Mouse (Mus musculus) neural tube, embryonic 13.5 days (tissue): ENCODE data around the gene Gzmg. TPM values are rescaled to one million over a fixed set of nuclear protein-coding genes. Genes with fewer than 3 reads are reported as not detected.
"Not testable (repeated sequence)": the region's sequence is repeated elsewhere in the genome, so short reads cannot be mapped to it uniquely, and the experiment has no call there.

Source experiments
- ATAC-seq: fragments of 200-750 bp; cut with Nextera tagmentation; 2 replicates; pipeline ENCODE4 v1.8.0; 2017; ENCODE audit warnings: low read depth, mild to moderate bottlenecking, moderate TSS enrichment, moderate library complexity
- H3K27ac ChIP-seq: fragments of 300-500 bp; sonication (generic); replicated peaks from 2 replicates; pipeline ENCODE4 v1.5.1; 2015; ENCODE audit warnings: moderate library complexity, mild to moderate bottlenecking, inconsistent platforms
- H3K27me3 ChIP-seq: fragments of 300-500 bp; sonication (generic); 2 replicates; pipeline ENCODE4 v1.6.1; 2015; ENCODE audit warnings: mild to moderate bottlenecking, inconsistent platforms
- H3K36me3 ChIP-seq: fragments of 300-500 bp; sonication (generic); 2 replicates; pipeline ENCODE4 v1.6.1; 2015; ENCODE audit warnings: mild to moderate bottlenecking, inconsistent platforms
- H3K4me1 ChIP-seq: fragments of 300-500 bp; sonication (generic); replicated peaks from 2 replicates; pipeline ENCODE4 v1.6.1; 2015; ENCODE audit warnings: inconsistent platforms
- H3K4me2 ChIP-seq: fragments of 300-500 bp; sonication (generic); 2 replicates; pipeline ENCODE4 v1.6.1; 2015; ENCODE audit warnings: inconsistent platforms, mild to moderate bottlenecking, moderate library complexity
- H3K4me3 ChIP-seq: fragments of 300-500 bp; sonication (generic); 2 replicates; pipeline ENCODE4 v1.5.1; 2015; ENCODE audit warnings: mild to moderate bottlenecking, inconsistent platforms
- H3K9ac ChIP-seq: fragments of 300-500 bp; sonication (generic); 2 replicates; pipeline ENCODE4 v1.6.1; 2015; ENCODE audit warnings: moderate library complexity, mild to moderate bottlenecking, inconsistent platforms
- H3K9me3 ChIP-seq: fragments of 300-500 bp; sonication (generic); 2 replicates; pipeline ENCODE4 v1.6.1; 2016; ENCODE audit warnings: inconsistent platforms
- WGBS: fragments of 180-500 bp; shearing (Covaris S2); methylation state at CpG from one replicate; pipeline ENCODE4 v1.1.7; 2015; 5-methylcytosine and 5-hydroxymethylcytosine counted together
- polyA plus RNA-seq: library from polyadenylated mRNA; unstranded; fragments of >200 nt; fragmentation: Nextera tagmentation; extraction: Ambion mirVana; gene quantifications from 2 replicates; pipeline ENCODE4 v1.2.1, GENCODE M21; 2015

Gene Gzmg
- polyA plus RNA-seq, 1 experiment from 2014 or later, result not detected

DNA sequence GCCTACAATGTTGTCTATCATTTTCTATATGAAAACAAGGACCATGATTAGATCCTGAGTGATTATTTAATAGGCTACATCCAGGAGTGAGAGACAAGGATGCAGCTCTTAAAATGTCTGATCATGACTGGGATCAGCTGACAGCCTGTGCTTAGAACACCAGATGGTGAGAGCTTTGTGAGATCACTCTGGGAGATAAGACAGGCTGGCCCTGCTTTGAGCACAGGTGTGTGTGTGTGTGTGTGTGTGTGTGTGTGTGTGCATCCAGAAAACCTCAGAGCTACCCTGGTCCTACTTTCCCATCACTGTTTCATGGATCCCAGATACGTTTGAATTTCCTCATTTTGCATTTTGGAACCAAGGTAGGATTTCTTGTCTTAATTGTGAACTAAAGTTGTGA is 25.7 kb downstream of the Gzmg start:
- ATAC-seq, H3K9me3 ChIP-seq, H3K36me3 ChIP-seq, H3K27ac ChIP-seq, H3K9ac ChIP-seq, H3K4me1 ChIP-seq, H3K4me2 ChIP-seq, H3K27me3 ChIP-seq, H3K4me3 ChIP-seq: not testable (repeated sequence)
- 69% methylated on average over 1 of the region's 1 CpGs for WGBS

DNA sequence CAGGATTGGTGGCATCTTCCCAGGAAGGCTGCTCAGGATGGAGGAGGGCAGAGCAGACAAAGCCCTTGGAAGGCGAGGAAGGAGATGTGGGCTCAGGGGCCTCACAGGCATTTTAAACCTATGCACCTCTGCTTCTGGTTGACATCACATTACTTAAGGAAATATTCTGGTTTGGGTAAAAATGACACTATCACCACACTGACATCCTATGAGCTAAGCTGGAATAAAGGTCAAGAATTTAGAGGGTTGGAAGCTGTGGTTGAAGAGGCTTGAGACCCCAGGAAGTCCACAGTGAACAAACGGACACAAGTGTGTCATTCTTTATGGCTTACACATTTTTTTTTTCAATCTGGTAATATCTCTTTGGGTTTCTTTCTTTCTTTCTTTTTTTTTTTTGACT is 26.9 kb downstream of the Gzmg start, which contains the start of gene Gzmd:
Gene Gzmd, minus strand, starts transcription at position 101 of the 400 bp plus-strand sequence.
- H3K4me3 ChIP-seq, H3K36me3 ChIP-seq, H3K4me1 ChIP-seq, H3K4me2 ChIP-seq, H3K27me3 ChIP-seq, H3K27ac ChIP-seq, ATAC-seq, H3K9me3 ChIP-seq, H3K9ac ChIP-seq: not testable (repeated sequence)
- 78% methylated on average over 2 of the region's 2 CpGs for WGBS

- no peaks in the 10 kb centered on the region for H3K9me3 ChIP-seq
- H3K27me3 ChIP-seq, result no peaks in the 10 kb centered on the region
- no peak overlapping the region for H3K4me3 ChIP-seq
- no peak overlapping the region for H3K27ac ChIP-seq
- no peak overlapping the region for H3K9ac ChIP-seq
- H3K4me2 ChIP-seq, result no peak overlapping the region
- no peaks in the 10 kb centered on the region for H3K4me1 ChIP-seq
- WGBS, result 51% methylated on average over 3 of the region's 3 CpGs
- ATAC-seq, result no peak
- no peaks in the 10 kb centered on the region for H3K36me3 ChIP-seq
Measured at GRCm38 (mm10) chr14:56128341-56128740, 31.0 kb downstream of the Gzmg start.

DNA sequence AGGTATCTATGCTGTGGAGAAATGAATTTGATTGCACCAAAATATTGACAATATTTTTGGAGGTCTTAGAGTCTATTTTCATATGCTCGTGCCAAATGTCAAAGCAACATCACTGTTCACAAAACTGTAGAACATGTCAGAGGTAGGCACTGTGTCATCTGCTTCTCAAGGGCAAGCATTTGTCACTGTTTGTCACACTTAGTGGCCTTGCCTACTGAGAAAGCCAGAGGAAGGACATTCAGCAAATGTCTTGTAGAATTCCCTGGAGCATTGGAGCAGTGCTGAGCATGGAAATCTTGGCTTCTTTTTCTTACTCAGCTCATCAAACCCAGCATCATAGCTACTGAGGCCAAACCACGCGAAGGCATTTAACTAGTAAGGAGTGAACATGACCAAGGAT is 35.9 kb downstream of the Gzmg start:
- Histone ChIP-seq H3K9ac (no peak overlapping the region), H3K36me3 (no peaks in the 10 kb centered on the region), H3K27me3 (no peaks in the 10 kb centered on the region), H3K4me3 (no peak overlapping the region), H3K9me3 (no peaks in the 10 kb centered on the region), H3K27ac (no peak overlapping the region), H3K4me2 (no peak overlapping the region), H3K4me1 (no peaks in the 10 kb centered on the region)
- no peak for ATAC-seq
- WGBS, result 87% methylated on average over 3 of the region's 3 CpGs

DNA sequence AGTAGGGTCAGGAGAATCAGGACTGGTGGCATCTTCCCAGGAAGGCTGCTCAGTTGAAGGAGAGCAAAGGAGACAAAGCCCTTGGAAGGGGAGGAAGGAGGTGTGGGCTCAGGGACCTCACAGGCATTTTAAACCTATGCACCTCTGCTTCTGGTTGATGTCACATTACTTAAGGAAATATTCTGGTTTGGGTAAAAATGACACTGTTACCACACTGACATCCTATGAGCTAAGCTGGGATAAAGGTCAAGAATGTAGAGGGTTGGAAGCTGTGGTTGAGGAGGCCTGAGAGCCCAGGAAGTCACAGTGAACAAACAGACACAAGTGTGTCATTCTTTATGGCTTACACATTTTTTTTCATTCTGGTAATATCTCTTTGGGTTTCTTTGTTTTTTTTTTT is 38.9 kb downstream of the Gzmg start, which contains the start of gene Gzme:
Gene Gzme, minus strand, starts transcription at position 101 of the 400 bp plus-strand sequence.
- Histone ChIP-seq H3K4me3 (no peak within 1 kb of the TSS), H3K4me1 (no peaks in the 10 kb centered on the region), H3K27ac (no peak within 1 kb of the TSS), H3K9ac (no peak within 1 kb of the TSS), H3K9me3 (no peaks in the 10 kb centered on the region), H3K27me3 (no peaks in the 10 kb centered on the region), H3K4me2 (no peak within 1 kb of the TSS), H3K36me3 (no peaks in the 10 kb centered on the region)
- ATAC-seq, result no peak

- ATAC-seq, H3K9me3 ChIP-seq, H3K9ac ChIP-seq, H3K36me3 ChIP-seq, H3K27me3 ChIP-seq, H3K27ac ChIP-seq, H3K4me2 ChIP-seq, H3K4me3 ChIP-seq, H3K4me1 ChIP-seq: not testable (repeated sequence)
- 95% methylated on average over 33 of the region's 33 CpGs for WGBS
Measured at GRCm38 (mm10) chr14:56115531-56116310, 43.7 kb downstream of the Gzmg start.

Other genes with a start within 250 kb of the Gzmg start
- gene Cma1, start 214.9 kb downstream of the Gzmg start, polyA plus RNA-seq, result 0.47 TPM in 1 of 2 replicates, not detected in the other
- not detected in 2 replicates for gene Cma2, start 208.6 kb downstream of the Gzmg start, polyA plus RNA-seq
- not detected in 2 replicates for gene Mcpt1, start 141.6 kb downstream of the Gzmg start, polyA plus RNA-seq
- gene Mcpt9, start 129.1 kb downstream of the Gzmg start, polyA plus RNA-seq, result not detected in 2 replicates
- gene Mcpt2, start 117.5 kb downstream of the Gzmg start, polyA plus RNA-seq, result not detected in 2 replicates
- not detected in 2 replicates for gene Mcpt4, start 97.3 kb downstream of the Gzmg start, polyA plus RNA-seq
- gene Mcpt8, start 74.3 kb downstream of the Gzmg start, polyA plus RNA-seq, result not detected in 2 replicates
- gene Ctsg, start 57.0 kb downstream of the Gzmg start, polyA plus RNA-seq, result not detected in 2 replicates
- not detected in 2 replicates for gene Gzme, start 39.0 kb downstream of the Gzmg start, polyA plus RNA-seq
- gene Gzmd, start 27.0 kb downstream of the Gzmg start, polyA plus RNA-seq, result not detected in 2 replicates
- not detected in 2 replicates for gene Gzmn, start 15.0 kb upstream of the Gzmg start, polyA plus RNA-seq
- not detected in 2 replicates for gene Gzmf, start 51.8 kb upstream of the Gzmg start, polyA plus RNA-seq
- not detected in 2 replicates for gene Gzmc, start 75.1 kb upstream of the Gzmg start, polyA plus RNA-seq
- not detected in 2 replicates for gene Gzmb, start 102.7 kb upstream of the Gzmg start, polyA plus RNA-seq
- 0.07 and 0.15 TPM in 2 replicates for gene Atp12a, start 205.5 kb upstream of the Gzmg start, polyA plus RNA-seq
- 0.28 and 0.68 TPM in 2 replicates for gene Rnf17, start 243.0 kb upstream of the Gzmg start, polyA plus RNA-seq